Mouse (Mus musculus) myocyte (in vitro differentiated cells): ENCODE results near the gene Nos1ap. TPM values are rescaled to one million over a fixed set of nuclear protein-coding genes. Genes with fewer than 3 reads are reported as not detected.

Experiments
- H3K27me3 ChIP-seq: one replicate; pipeline ENCODE4 v1.6.1; 2011; ENCODE audit not compliant: control insufficient read depth, insufficient read depth, insufficient read length
- H3K36me3 ChIP-seq: one replicate; pipeline ENCODE4 v1.6.1; 2011; ENCODE audit not compliant: control insufficient read depth, insufficient read depth
- H3K4me2 ChIP-seq: one replicate; pipeline ENCODE4 v1.6.1; 2011; ENCODE audit warnings: low read depth, control low read depth
- H3K4me3 ChIP-seq: one replicate; pipeline ENCODE4 v1.5.1; 2011; ENCODE audit warnings: mild to moderate bottlenecking, control low read depth, moderate library complexity
- H3K79me2 ChIP-seq: one replicate; pipeline ENCODE4 v1.6.1; 2011; ENCODE audit not compliant: control insufficient read depth, insufficient read depth
- H3ac ChIP-seq: one replicate; pipeline ENCODE4 v1.6.1; 2011; ENCODE audit not compliant: control insufficient read depth, insufficient read length
- CEBPB ChIP-seq: IDR thresholded peaks from 2 replicates; pipeline ENCODE4 v1.6.1; 2011; ENCODE audit warnings: mild to moderate bottlenecking, moderate library complexity; ENCODE audit not compliant: poor library complexity, insufficient read depth, severe bottlenecking
- E2F4 ChIP-seq: IDR thresholded peaks from one replicate; pipeline ENCODE4 v1.6.1; 2011; ENCODE audit warnings: mild to moderate bottlenecking, control low read depth, moderate library complexity; ENCODE audit not compliant: insufficient read depth
- MAX ChIP-seq: IDR thresholded peaks from one replicate; pipeline ENCODE4 v1.6.1; 2011; ENCODE audit warnings: low read depth, mild to moderate bottlenecking, control low read depth
- MYOD1 ChIP-seq, 3 experiments: IDR thresholded peaks; one replicate each; pipeline ENCODE4 v1.6.1; 2011; ENCODE audit warnings: control low read depth in 2 of 3, low read depth in 2 of 3, mild to moderate bottlenecking in 2 of 3, moderate library complexity in 1 of 3; ENCODE audit not compliant: insufficient read length in 2 of 3, control insufficient read depth in 1 of 3
- MYOG ChIP-seq, 3 experiments: IDR thresholded peaks; one replicate each; pipeline ENCODE4 v1.6.1; 2011; ENCODE audit warnings: control low read depth in 2 of 3, low read depth in 2 of 3, mild to moderate bottlenecking in 2 of 3; ENCODE audit not compliant: insufficient read length in 2 of 3, control insufficient read depth in 1 of 3, insufficient read depth in 1 of 3
- POLR2A ChIP-seq: IDR thresholded peaks from one replicate; pipeline ENCODE4 v1.6.1; 2011; ENCODE audit warnings: low read depth, mild to moderate bottlenecking, control low read depth, moderate library complexity; ENCODE audit not compliant: insufficient read length
- POLR2AphosphoS2 ChIP-seq: IDR thresholded peaks from one replicate; pipeline ENCODE4 v1.6.1; 2011; ENCODE audit warnings: low read depth, control low read depth; ENCODE audit not compliant: insufficient read length
- REST ChIP-seq: IDR thresholded peaks from one replicate; pipeline ENCODE4 v1.6.1; 2011; ENCODE audit warnings: mild to moderate bottlenecking, control low read depth, moderate library complexity; ENCODE audit not compliant: insufficient read depth, insufficient read length
- SRF ChIP-seq: IDR thresholded peaks from one replicate; pipeline ENCODE4 v1.6.1; 2011; ENCODE audit warnings: low read depth; ENCODE audit not compliant: control insufficient read depth, insufficient read length
- TCF12 ChIP-seq: IDR thresholded peaks from one replicate; pipeline ENCODE4 v1.6.1; 2011; ENCODE audit warnings: mild to moderate bottlenecking, control low read depth; ENCODE audit not compliant: poor library complexity, insufficient read depth, severe bottlenecking
- TCF3 ChIP-seq: IDR thresholded peaks from one replicate; pipeline ENCODE4 v1.6.1; 2011; ENCODE audit warnings: low read depth, control low read depth; ENCODE audit not compliant: insufficient read length
- USF1 ChIP-seq: IDR thresholded peaks from one replicate; pipeline ENCODE4 v1.6.1; 2011; ENCODE audit warnings: low read depth, mild to moderate bottlenecking, control low read depth, moderate library complexity
- polyA plus RNA-seq: library from polyadenylated mRNA; unstranded; fragments of >200 nt; fragmentation: generic; extraction: Trizol; gene quantifications from one replicate; pipeline ENCODE4 v1.2.1, GENCODE M21; 2012; ENCODE audit warnings: missing spikeins

The Nos1ap gene
- polyA plus RNA-seq, 1 experiment: 0.14 TPM

DNA sequence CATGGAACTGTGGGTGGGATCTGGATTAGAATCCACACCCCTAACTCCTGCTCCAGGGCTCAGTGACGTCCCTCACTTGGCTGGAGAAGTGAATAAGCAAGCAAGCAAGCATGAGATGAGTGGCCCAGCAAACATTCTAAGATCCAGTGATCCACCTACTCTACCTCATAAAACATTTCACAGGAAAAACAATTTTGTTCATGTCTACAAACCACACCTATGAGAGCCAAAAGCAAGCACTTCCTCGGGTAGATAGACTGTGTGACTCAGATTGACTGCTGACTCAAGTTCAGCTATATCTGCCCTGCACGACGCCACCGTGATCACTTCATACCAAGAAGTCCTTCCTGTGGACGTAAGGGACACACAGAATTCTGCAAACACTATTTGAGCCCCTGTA, 116.2 kb downstream of the Nos1ap start:
- Histone ChIP-seq H3K79me2 (no peaks in the 10 kb centered on the region), H3K36me3 (no peaks in the 10 kb centered on the region), H3K4me2 (no peak overlapping the region), H3K4me3 (no peak overlapping the region), H3ac (no peak overlapping the region), H3K27me3 (peaks cover 6% of the 10 kb centered on the region)
- TF ChIP-seq POLR2AphosphoS2 (no peak), MAX (no peak), MYOG (IDR thresholded peaks at IDR 0.05; ENCODE audit: control insufficient read depth in 1 of 3, insufficient read depth in 1 of 3, insufficient read length in 2 of 3, low read depth in 2 of 3) (no peak), REST (no peak), CEBPB (no peak), TCF3 (no peak), SRF (no peak), USF1 (no peak), POLR2A (no peak), MYOD1 (IDR thresholded peaks at IDR 0.05; ENCODE audit: control insufficient read depth in 1 of 3, insufficient read length in 2 of 3, low read depth in 2 of 3) (no peak), TCF12 (no peak), E2F4 (no peak)

GRCm38 (mm10) chr1:170472861-170473260, 116.8 kb downstream of the Nos1ap start:
- Histone ChIP-seq H3ac (no peak overlapping the region), H3K36me3 (no peaks in the 10 kb centered on the region), H3K27me3 (peaks cover 5% of the 10 kb centered on the region), H3K79me2 (no peaks in the 10 kb centered on the region), H3K4me2 (no peak overlapping the region), H3K4me3 (no peak overlapping the region)
- no peak for TF ChIP-seq E2F4
- no peak for TF ChIP-seq TCF3
- no peak for TF ChIP-seq USF1
- TF ChIP-seq MAX: no peak
- TF ChIP-seq REST: no peak
- TF ChIP-seq POLR2A: no peak
- TF ChIP-seq POLR2AphosphoS2: no peak
- TF ChIP-seq TCF12: no peak
- TF ChIP-seq CEBPB: no peak
- no peak for TF ChIP-seq MYOG (IDR thresholded peaks at IDR 0.05; ENCODE audit: control insufficient read depth in 1 of 3, insufficient read depth in 1 of 3, insufficient read length in 2 of 3, low read depth in 2 of 3)
- no peak for TF ChIP-seq MYOD1 (IDR thresholded peaks at IDR 0.05; ENCODE audit: control insufficient read depth in 1 of 3, insufficient read length in 2 of 3, low read depth in 2 of 3)
- no peak for TF ChIP-seq SRF

DNA sequence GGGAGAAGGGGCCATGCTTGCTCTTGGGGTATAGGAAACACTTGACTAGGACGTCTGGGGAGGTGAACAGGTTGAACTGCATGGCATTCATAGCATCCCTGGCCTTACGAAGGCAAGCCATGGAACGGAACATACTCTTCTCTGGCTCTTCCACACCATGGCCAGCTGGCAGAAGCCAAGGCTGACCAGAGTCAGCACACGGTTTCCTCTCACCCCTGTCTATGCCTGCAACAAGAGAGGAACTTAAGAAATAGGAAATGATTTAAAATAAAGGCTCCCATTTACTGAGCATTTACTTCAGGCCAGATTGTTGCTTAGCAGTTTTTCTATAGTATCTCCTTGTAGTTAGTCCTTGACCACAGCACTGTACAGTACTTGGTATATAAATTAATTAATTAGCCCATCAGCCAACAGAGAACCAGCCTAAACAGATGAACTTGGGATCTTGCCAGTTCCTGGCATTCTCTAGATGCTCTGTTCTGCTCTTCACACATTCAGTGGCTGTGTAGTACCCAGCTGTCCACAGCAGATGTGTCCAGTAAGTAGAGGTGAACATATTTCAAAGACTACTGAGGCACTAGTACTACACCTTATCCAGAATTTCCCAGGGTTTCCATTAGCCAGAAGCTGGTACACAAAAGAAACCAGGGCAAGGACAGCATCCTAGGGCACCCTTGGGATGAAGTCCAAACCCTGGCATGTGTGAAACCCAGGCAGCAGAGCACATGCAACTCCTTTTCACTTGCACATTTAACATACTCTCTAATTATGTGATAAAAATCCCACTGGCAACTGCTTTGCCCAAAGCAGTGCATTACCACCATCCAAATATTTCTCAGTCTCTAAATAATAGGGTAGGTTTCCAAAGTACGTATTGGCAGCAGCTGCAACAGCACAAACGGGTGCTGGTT, 123.3 kb downstream of the Nos1ap start:
- Histone ChIP-seq H3K36me3 (no peaks in the 10 kb centered on the region), H3K4me3 (no peak overlapping the region), H3K79me2 (no peaks in the 10 kb centered on the region), H3K27me3 (peaks cover 4% of the 10 kb centered on the region), H3ac (no peak overlapping the region), H3K4me2 (no peak overlapping the region)
- TF ChIP-seq E2F4: no peak
- no peak for TF ChIP-seq POLR2A
- no peak for TF ChIP-seq REST
- TF ChIP-seq POLR2AphosphoS2: no peak
- no peak for TF ChIP-seq CEBPB
- no peak for TF ChIP-seq TCF12
- no peak for TF ChIP-seq USF1
- no peak for TF ChIP-seq TCF3
- no peak for TF ChIP-seq MAX

- Histone ChIP-seq H3K27me3 (no peaks in the 10 kb centered on the region), H3ac (no peak overlapping the region), H3K36me3 (no peaks in the 10 kb centered on the region), H3K4me3 (no peak overlapping the region), H3K4me2 (no peak overlapping the region), H3K79me2 (no peaks in the 10 kb centered on the region)
- TF ChIP-seq SRF (no peak), MAX (no peak), POLR2AphosphoS2 (no peak), MYOG (IDR thresholded peaks at IDR 0.05; ENCODE audit: control insufficient read depth in 1 of 3, insufficient read depth in 1 of 3, insufficient read length in 2 of 3, low read depth in 2 of 3) (no peak), POLR2A (no peak), TCF3 (no peak), TCF12 (no peak), E2F4 (no peak), REST (no peak), USF1 (no peak), MYOD1 (IDR thresholded peaks at IDR 0.05; ENCODE audit: control insufficient read depth in 1 of 3, insufficient read length in 2 of 3, low read depth in 2 of 3) (no peak), CEBPB (no peak)
Measured at GRCm38 (mm10) chr1:170462140-170462539, 127.5 kb downstream of the Nos1ap start.
